Mouse (Mus musculus) c-Kit-positive CD71-negative TER-119-negative erythroid progenitor cells, embryonic 14.5 days (primary cell): ENCODE results near the gene Fmnl3.

ENCODE experiments used
- DNase-seq: peaks from one replicate; pipeline ENCODE4 v3.0.0-alpha.2; 2013; ENCODE audit warnings: low read depth

Fmnl3 gene

GRCm38 (mm10) chr15:99317267-99317651 lies 53.0 kb downstream of the Fmnl3 start:
- DNase-seq = no peak

- DNase-seq = peak; percentile 66
Measured at GRCm38 (mm10) chr15:99316314-99317266, 53.7 kb downstream of the Fmnl3 start.

- no peak for DNase-seq
Measured at GRCm38 (mm10) chr15:99314891-99315290, 55.4 kb downstream of the Fmnl3 start.

GRCm38 (mm10) chr15:99310617-99311016 lies 59.7 kb downstream of the Fmnl3 start:
- no peak for DNase-seq

GRCm38 (mm10) chr15:99309549-99309948 lies 60.7 kb downstream of the Fmnl3 start:
- DNase-seq = no peak

GRCm38 (mm10) chr15:99307476-99307875 lies 62.8 kb downstream of the Fmnl3 start:
- DNase-seq = no peak

GRCm38 (mm10) chr15:99296213-99296612 lies 74.1 kb downstream of the Fmnl3 start:
- DNase-seq = no peak

- no peak for DNase-seq
Measured at GRCm38 (mm10) chr15:99295484-99295981, 74.7 kb downstream of the Fmnl3 start, which contains the start of gene Fam186b. TSS of gene Fam186b (minus strand) at chr15:99295888.

- peak; percentile 69 for DNase-seq
Measured at GRCm38 (mm10) chr15:99294813-99295374, 75.4 kb downstream of the Fmnl3 start, which contains the start of gene Prpf40b. TSS of gene Prpf40b (plus strand) at chr15:99295087.

- DNase-seq = no peak
Measured at GRCm38 (mm10) chr15:99294287-99294686, 76.0 kb downstream of the Fmnl3 start.

- DNase-seq = no peak
Measured at GRCm38 (mm10) chr15:99290586-99290985, 79.7 kb downstream of the Fmnl3 start.

- no peak for DNase-seq
Measured at GRCm38 (mm10) chr15:99285189-99285535, 85.1 kb downstream of the Fmnl3 start.

GRCm38 (mm10) chr15:99284527-99285188 lies 85.6 kb downstream of the Fmnl3 start:
- DNase-seq = peak; percentile 55

- no peak for DNase-seq
Measured at GRCm38 (mm10) chr15:99283456-99283855, 86.8 kb downstream of the Fmnl3 start.

GRCm38 (mm10) chr15:99278271-99278670 lies 92.0 kb downstream of the Fmnl3 start:
- DNase-seq = no peak

GRCm38 (mm10) chr15:99276095-99276494 lies 94.2 kb downstream of the Fmnl3 start:
- no peak for DNase-seq
